Mouse (Mus musculus) heart, adult 9 months (tissue): Measurements from ENCODE around the gene Reck.

Experiments used
- DNase-seq, 2 experiments: peaks; one replicate each; pipeline ENCODE4 v3.0.0; 2022; ENCODE audit warnings: low spot score in 2 of 2

The Reck gene

DNA sequence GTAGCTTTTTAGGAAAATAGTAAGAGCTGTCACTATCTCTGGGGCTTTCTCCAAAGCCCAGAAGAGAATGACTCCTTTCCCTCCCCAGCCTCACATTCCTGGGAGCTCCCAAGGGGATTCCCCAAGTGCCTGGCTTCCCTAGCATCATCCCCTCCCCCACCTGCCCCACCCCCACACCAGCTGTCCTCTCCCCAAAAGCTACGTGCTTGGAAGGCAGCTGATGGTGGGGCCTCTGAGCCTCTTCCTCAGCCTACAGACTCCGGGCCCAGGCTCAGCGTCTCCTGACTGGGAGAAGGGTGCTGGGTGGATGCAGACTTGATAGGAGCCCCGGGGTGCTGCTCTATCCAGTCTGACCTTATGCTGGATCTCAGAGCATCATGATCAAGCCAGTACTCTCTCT, 94.0 kb downstream of the Reck start:
- DNase-seq: no peak

DNA sequence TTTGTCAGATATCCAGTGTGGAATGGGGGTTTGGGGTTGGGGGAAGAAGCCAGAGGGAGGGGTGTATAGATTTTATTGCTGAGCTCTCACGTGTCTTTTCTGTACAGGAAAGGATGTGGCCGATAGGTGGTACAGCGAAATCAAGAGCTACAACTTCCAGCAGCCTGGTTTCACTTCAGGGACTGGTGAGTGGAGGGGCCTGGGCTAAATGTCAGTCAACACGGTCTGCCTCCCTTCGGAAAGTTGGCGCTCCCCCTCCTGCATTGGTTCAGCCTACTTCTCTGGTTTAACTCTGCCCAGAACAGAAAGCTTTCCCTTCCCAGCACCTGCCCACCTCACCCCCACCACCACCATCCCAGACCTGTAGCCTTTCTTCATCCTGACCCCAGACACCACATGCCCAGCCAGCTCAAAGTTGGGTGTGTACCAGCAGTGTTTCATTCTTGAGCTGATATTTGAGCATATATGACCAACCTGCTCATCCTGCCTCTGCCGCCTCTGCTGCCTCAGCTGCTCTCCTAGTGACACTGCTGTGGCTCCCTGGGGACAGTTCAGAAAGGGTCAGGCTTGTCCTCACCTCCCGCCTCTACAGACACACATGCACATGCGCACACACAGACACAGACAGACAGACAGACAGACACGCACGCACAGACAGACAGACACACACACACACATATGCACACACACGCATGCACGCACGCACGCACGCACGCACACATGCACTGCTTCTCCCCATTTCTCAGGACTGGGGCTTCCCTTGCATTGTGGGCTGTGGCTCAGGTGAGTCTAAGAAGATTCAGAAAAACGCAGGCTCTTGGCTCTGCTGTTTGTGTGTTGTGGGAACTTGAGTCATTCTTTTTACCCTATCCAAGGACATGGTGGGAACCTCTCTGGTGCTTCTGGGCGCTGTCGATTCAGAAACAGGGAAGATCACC, 95.3 kb downstream of the Reck start:
- DNase-seq: no peak

- DNase-seq: no peak
Observed at GRCm38 (mm10) chr4:43971541-43972136, 96.3 kb downstream of the Reck start.

DNA sequence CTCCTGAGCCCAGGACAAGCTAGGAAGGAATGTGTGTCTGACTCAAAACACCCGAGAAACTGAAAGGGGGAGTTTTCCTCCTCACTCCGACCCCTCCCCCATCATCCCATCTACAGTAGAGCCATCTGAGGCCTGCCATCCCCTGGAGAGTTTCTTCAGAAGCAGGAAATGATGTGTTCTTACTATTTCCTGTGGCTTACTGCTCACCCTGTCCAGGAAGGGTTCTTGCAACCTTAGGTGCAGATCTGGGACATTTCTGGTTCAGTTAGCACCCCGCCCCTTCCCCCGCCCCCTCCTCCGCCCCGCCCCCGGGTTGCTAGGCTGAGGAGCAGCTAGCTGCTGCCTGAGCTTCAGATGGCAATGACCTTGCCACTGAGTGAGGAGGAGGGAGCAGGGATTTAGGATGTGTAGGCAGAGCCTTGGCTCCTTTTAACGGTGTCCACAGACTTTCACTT, 96.8 kb downstream of the Reck start:
- peak in 1 of 2 experiments; percentile 58 for DNase-seq

DNA sequence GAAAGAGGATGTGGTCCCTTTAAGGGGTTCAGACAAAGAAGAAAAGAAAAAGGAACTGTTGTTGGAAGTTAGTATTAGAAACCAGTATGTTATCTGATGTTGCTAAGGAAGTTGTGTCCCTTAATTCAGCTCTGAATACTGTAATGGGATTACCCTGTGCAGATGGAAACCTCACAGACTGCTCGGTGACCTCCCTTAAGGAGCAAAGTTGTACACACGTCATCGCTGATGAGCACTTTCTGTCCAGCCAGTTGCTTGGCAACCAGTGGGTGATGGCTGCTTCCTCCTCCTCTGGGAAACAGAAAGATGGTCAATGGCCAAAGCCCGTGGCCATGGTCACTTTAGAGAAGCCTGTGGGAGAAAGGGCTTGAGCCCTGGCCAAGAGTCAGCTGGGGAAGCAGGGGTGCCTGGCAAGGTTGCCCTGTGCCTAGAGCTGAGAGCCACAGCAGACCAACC, 98.2 kb downstream of the Reck start:
- peak; percentile 76 to 85 for DNase-seq

GRCm38 (mm10) chr4:43974914-43975616, 99.7 kb downstream of the Reck start:
- no peak for DNase-seq

DNA sequence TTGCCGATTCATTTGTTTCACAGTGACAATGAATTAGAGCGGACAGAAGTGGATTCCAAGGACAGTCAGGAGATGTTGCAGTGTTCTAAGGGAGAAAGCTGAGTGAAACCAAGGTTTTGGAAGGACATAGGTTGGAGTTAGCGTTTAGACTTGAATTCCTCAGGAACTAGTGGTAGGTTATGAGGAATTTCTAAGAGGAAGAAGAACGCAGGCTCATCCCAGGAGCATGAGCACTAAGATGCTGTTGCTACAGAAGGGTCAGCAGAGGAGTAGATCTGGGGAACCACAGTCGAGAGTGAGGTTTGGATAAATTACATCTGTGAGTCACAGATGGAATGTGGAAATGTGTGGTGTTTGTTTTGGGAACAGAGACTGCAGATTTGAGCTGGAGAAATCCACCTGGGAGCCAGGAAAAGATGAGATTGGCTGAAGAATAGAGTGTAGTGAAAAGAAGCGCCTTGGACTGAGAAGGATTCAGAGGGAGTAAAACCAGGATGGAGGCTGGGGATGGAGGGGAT, 101.0 kb downstream of the Reck start:
- DNase-seq: no peak

GRCm38 (mm10) chr4:43978521-43979443, 103.5 kb downstream of the Reck start:
- DNase-seq: peak; percentile 58 to 65

DNA sequence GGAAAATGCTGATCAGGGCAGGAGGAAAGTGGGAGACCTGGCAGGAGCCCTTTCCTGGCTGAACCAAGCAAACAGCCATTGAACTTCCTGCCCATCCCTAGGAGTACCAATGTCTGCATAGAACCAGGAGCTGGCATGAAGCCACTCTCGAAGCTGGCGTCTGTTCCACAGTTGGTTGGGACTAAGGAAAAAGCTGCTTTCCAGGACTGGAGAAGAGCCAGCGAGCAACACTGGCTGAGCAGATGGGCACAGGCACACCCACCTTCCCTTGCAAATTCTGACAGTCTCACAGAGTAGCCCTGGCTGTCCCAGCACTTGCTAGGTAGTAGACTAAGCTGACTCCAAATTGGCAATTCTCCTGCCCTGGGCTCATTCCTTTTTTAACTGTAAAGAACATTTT, 104.4 kb downstream of the Reck start:
- DNase-seq: no peak

DNA sequence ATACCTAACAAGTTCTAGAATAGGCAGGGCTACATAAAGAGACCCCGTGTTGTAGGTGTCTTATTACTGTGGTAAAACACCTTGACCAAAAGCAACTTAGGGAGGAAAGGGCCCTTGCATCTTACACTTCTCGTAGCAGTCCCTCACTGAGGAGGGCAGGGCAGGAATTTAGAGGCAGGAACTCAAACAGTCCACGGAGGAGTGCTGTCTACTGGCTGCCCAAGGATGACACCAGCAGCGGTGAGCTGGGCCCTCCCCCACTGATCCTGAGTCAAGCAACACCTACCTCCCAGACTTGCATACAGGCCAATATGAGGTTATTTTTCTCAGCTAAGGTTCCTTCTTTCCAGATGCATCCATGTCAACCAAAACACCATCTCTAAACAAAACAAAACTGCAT, 104.9 kb downstream of the Reck start:
- DNase-seq: no peak

GRCm38 (mm10) chr4:43980846-43981245, 105.5 kb downstream of the Reck start:
- no peak for DNase-seq

DNA sequence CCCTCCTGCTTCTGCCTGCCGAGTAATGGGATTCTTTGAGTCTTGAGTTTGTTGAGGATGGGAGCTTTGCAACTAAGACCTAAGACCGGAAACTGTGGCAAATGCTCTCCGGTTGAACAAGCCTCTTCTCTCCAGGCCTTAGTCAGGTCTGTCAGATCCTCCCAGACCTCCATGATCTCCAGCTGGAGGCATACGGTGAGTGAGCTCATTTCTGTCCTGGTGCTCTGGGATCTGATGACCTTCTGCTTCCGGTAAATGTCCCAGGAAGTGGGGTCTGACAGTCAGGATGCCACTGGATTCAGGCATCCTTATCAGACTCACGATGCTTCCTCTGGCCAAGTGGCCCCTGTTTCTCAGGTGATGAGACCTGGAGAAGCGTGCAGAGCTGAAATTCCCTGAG, 105.9 kb downstream of the Reck start:
- no peak for DNase-seq

DNA sequence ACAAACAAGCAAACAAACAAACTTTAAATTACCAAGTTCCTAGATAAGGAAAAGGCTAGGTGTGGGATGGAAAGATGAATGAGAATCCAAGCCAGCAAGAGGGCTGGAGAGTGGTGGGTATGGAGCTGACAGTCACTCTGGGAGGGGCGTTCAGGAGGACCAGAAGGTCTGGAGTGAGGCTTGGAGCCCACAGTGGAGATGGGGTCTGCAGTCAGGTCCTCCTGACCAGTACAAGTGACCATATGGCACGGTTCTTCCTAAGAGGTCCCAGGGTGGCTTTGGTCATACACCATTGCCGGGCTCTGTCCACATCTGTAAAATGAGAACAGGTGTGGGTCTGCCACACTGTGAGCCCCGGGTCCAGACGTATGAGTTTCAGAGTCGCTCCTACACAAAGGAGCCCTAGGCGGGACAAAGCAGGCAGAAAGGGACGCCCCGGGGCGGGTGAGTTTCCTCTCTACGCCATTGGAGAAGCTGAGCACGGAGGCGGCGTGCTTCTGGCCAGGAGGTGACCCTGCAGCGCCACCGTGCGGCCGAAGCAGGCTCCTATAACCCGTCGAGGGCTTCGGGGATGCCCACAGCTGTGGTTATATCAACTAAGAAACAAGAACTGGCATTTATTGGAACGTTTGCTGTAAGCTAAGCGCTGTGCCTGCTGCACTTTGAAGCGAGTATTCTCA, 106.9 kb downstream of the Reck start:
- DNase-seq: peak; percentile 82 to 90

- DNase-seq: no peak
Observed at GRCm38 (mm10) chr4:43983181-43983580, 107.9 kb downstream of the Reck start, which contains the start of gene Ccin. Gene Ccin, plus strand, starts transcription at chr4:43983483.

DNA sequence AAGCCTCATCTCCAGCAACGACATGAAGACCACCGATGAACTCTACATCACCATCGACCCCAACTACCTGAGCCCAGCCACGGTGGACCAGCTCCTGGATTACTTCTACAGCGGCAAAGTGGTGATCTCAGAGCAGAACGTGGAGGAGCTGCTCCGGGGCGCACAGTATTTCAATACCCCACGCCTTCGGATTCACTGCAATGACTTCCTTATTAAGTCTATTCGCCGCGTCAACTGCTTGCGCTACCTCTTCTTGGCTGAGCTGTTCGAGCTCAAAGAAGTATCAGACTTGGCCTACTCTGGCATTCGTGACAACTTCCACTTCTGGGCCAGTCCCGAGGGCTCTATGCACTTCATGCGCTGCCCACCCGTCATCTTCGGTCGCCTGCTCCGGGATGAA, 108.4 kb downstream of the Reck start:
- DNase-seq: no peak

DNA sequence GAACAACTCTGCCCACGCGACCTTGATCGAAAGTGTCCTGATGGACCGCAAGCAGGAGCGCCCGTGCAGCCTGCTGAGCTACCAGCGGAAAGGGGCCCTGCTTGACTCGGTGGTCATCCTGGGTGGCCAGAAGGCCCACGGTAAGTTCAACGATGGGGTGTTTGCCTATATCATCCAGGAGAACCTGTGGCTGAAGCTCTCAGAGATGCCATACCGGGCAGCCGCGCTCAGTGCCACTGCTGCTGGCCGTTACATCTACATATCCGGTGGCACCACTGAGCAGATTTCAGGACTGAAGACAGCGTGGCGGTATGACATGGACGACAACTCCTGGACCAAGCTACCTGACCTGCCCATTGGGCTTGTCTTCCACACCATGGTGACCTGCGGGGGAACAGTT, 109.0 kb downstream of the Reck start:
- DNase-seq: no peak

- DNase-seq: no peak
Observed at GRCm38 (mm10) chr4:43988976-43989375, 113.6 kb downstream of the Reck start.

DNA sequence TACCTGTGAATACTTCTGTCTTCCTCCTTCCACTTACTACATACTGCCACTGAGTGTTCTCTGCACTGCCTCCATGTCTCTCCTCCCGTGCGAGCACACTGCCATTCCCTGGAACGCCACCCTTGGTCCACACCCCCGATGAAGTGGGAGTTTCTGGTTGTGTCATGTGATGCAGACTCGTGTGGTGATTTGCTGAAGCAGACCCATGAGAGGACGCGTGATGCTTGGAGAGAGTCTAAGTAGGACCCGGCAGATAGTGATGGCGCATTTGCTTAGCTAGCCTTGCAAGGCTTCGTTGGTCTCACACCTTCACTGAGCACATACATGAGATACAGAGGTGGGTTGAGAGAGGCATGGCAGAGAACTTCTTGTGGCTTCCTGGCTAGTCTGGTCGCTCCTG, 117.7 kb downstream of the Reck start:
- DNase-seq: no peak

- DNase-seq: no peak
Observed at GRCm38 (mm10) chr4:43994342-43994741, 119.0 kb downstream of the Reck start.
